Mouse (Mus musculus): ENCODE results near the gene Myh3. TPM values are rescaled to one million over a fixed set of nuclear protein-coding genes. Genes with fewer than 3 reads are reported as not detected.
"Not testable (repeated sequence)": the region's sequence is repeated elsewhere in the genome, so short reads cannot be mapped to it uniquely, and the experiment has no call there.

Gene Myh3
- polyA plus RNA-seq, 1 experiment from 2014 or later = 0.30 TPM

GRCm38 (mm10) chr11:67080168-67080567, 2.1 kb downstream of the Myh3 start:
- Histone ChIP-seq H3K36me3 (replicated peaks) (no peaks in the 10 kb centered on the region), H3K9me3 (no peaks in the 10 kb centered on the region), H3K27ac (replicated peaks) (peak overlapping the region; percentile 32; the same call in 1 of the 2 replicates), H3K4me3 (no peak overlapping the region), H3K27me3 (replicated peaks; ENCODE audit: low read depth, poor library complexity, severe bottlenecking) (peaks cover 33% of the 10 kb centered on the region), H3K4me1 (peaks cover 17% of the 10 kb centered on the region)
- peak; percentile 74 for DNase-seq (ENCODE audit: low spot score)
- 5% methylated on average over 3 of the region's 3 CpGs for WGBS

DNA sequence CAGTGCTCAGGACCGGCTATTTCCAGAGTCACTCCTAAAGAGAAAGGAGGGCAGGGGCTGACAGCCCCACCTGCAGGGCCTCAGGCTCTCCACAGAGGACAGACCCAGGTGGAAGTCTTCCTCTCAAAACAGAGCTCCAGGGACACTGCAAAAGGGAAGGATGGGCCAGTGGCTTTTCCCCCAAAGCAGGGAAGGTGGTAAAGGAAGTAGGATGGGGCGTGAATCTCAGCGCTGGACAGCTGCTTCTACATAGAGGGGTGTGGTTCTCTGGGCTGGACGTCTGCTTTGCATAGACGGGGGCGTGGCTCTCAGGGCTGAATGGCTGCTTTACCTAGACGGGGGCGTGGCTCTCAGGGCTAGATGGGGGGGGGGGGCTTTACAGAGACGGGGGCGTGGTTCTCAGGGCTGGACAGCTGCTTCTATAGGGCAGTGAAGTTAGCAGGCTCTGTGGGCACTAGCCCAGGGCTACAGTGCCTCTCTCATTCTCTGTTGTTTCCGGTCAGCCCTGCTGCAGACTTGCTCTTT, 3.1 kb downstream of the Myh3 start:
- Histone ChIP-seq H3K4me1 (peaks cover 17% of the 10 kb centered on the region), H3K9me3 (no peaks in the 10 kb centered on the region), H3K27me3 (replicated peaks; ENCODE audit: low read depth, poor library complexity, severe bottlenecking) (peaks cover 34% of the 10 kb centered on the region), H3K4me3 (peak overlapping the region; percentile 29), H3K27ac (replicated peaks) (no peak overlapping the region; the same call in 1 of the 2 replicates), H3K36me3 (replicated peaks) (no peaks in the 10 kb centered on the region)
- WGBS = 7% methylated on average over 11 of the region's 11 CpGs
- DNase-seq (ENCODE audit: low spot score) = peak; percentile 87

GRCm38 (mm10) chr11:67082188-67082587, 4.1 kb downstream of the Myh3 start:
- WGBS = 85% methylated on average over 7 of the region's 7 CpGs

DNA sequence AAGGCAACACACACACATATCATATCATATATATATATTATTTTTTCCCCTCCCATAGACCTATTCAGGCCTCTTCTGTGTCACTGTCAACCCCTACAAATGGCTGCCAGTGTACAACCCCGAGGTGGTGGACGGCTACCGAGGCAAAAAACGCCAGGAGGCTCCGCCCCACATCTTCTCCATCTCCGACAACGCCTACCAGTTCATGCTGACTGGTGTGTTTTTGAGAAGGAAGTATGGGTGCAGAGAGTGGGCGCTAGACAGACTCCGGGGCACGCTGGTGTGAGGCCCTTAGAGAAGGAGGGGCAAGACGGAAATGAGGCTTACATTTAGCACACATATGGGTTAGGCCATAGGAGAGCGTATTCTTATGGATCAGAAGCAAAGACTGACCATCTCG, 4.7 kb downstream of the Myh3 start:
- Histone ChIP-seq H3K27me3 (replicated peaks; ENCODE audit: low read depth, poor library complexity, severe bottlenecking) (peaks cover 40% of the 10 kb centered on the region), H3K27ac (replicated peaks) (no peak overlapping the region), H3K9me3 (no peaks in the 10 kb centered on the region), H3K4me1 (peaks cover 22% of the 10 kb centered on the region), H3K4me3 (no peak overlapping the region), H3K36me3 (replicated peaks) (no peaks in the 10 kb centered on the region)
- no peak for DNase-seq (ENCODE audit: low spot score)
- 85% methylated on average over 13 of the region's 13 CpGs for WGBS

More at GRCm38 (mm10) chr11:67082188-67082587, 4.1 kb downstream of the Myh3 start:
- Histone ChIP-seq H3K4me1 (peaks cover 22% of the 10 kb centered on the region), H3K27me3 (replicated peaks; ENCODE audit: low read depth, poor library complexity, severe bottlenecking) (peaks cover 39% of the 10 kb centered on the region), H3K36me3 (replicated peaks) (no peaks in the 10 kb centered on the region), H3K27ac (replicated peaks) (no peak overlapping the region), H3K4me3 (no peak overlapping the region), H3K9me3 (no peaks in the 10 kb centered on the region)
- DNase-seq (ENCODE audit: low spot score) = no peak

DNA sequence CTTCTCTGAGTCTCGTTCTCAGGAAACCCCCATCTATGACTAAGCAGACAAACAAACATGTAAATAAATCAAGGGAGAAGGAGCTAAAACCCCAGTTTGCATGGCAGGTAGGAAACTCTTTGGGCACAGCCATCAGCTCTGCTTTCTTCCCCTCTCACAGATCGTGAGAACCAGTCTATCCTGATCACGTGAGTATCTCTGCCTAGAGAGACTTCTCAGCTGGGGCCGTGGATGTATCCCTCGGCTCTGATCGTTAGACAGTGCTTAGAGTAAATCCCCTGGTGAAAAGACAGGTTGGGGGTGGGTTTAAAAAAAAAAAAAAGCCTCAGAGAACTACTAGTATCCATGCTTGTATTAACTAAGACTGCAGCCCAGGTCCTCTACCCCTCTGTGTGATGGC, 5.1 kb downstream of the Myh3 start:
- H3K27ac ChIP-seq (replicated peaks) = no peak overlapping the region
- H3K9me3 ChIP-seq = no peaks in the 10 kb centered on the region
- H3K27me3 ChIP-seq (replicated peaks; ENCODE audit: low read depth, poor library complexity, severe bottlenecking) = peaks cover 40% of the 10 kb centered on the region
- 71% methylated on average over 6 of the region's 6 CpGs for WGBS
- no peaks in the 10 kb centered on the region for H3K36me3 ChIP-seq (replicated peaks)
- DNase-seq (ENCODE audit: low spot score) = no peak
- no peak overlapping the region for H3K4me3 ChIP-seq
- H3K4me1 ChIP-seq = peaks cover 22% of the 10 kb centered on the region

DNA sequence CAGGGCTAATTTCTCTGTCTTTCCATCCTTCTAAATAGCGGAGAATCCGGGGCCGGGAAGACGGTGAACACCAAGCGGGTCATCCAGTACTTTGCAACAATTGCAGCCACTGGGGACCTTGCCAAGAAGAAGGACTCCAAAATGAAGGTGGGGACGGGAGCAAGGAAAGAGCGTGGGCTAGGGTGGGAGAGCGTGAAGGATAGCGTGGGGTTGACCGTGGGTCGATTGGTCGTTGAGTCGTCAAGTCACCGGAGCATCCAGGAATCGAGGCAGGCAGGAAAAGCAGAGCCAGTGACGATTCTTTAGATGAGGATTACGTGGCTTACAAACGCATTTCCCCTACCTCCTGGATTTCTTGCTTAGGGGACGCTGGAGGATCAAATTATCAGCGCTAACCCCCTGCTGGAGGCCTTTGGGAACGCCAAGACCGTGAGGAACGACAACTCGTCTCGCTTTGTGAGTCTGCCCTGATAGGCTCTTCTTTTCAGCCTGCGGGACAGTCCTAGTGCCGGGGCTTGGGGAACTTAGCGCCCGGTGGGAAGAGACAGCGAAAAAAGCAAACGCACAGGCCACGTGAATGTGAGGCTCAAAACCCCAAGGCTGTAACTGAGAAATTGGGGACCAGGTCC, 5.7 kb downstream of the Myh3 start:
- peaks cover 22% of the 10 kb centered on the region for H3K4me1 ChIP-seq
- no peak overlapping the region for H3K4me3 ChIP-seq
- no peak for DNase-seq (ENCODE audit: low spot score)
- 37% methylated on average over 32 of the region's 32 CpGs for WGBS
- H3K36me3 ChIP-seq (replicated peaks) = no peaks in the 10 kb centered on the region
- H3K27ac ChIP-seq (replicated peaks) = no peak overlapping the region
- H3K9me3 ChIP-seq = no peaks in the 10 kb centered on the region
- H3K27me3 ChIP-seq (replicated peaks; ENCODE audit: low read depth, poor library complexity, severe bottlenecking) = peaks cover 40% of the 10 kb centered on the region

DNA sequence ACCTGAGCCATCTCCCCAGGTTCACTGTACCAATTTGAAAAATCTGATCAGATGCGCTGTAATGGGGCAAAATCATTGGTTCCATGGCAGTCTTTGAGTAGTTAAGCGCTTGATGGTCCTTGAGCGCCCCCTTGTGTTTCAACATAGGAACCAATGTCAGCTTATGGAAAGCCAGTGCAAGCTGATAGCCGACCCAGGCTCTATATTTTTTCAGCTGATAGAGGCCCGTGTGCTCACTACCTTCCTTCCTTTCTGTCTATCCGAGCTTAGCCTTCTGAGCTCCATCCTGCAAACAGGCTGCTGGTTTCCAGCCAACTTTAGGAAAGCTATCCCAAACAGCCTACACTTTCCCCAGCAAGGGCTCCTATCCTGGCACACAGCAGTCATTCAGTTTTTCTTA, 7.4 kb downstream of the Myh3 start:
- Histone ChIP-seq H3K36me3 (replicated peaks) (no peaks in the 10 kb centered on the region), H3K27me3 (replicated peaks; ENCODE audit: low read depth, poor library complexity, severe bottlenecking) (peaks cover 40% of the 10 kb centered on the region), H3K4me3 (no peak overlapping the region), H3K27ac (replicated peaks) (no peak overlapping the region), H3K9me3 (no peaks in the 10 kb centered on the region), H3K4me1 (peaks cover 16% of the 10 kb centered on the region)
- DNase-seq (ENCODE audit: low spot score) = peak; percentile 76
- 4% methylated on average over 6 of the region's 6 CpGs for WGBS

DNA sequence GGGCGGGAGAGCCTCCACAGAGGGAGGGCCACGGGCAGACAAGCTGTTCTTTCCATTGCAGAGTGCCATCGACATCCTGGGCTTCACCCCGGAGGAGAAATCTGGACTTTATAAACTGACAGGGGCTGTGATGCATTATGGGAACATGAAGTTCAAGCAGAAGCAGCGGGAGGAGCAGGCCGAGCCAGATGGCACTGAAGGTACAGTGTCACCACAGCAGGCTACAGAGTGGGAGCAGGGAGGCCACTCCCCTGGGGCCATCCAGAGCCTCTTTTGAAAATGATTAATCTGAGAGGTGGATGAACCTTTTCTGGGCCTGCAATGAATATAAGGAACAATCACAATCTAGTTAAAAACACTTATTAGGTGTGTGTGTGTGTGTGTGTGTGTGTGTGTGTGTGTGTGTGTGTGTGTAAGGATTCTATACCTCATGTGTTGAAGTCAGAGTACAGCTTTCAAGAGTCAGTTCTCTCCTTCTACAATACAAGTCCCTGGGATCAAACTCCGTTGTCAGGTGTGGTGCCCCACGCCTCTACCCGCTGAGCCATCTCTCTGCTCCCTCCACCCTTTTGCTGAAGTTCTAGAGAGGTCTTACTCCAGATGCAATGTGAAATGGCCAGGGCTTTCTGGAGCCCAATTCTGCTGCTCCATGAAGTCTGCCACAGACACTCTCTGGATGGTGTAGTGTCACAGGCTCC, 8.5 kb downstream of the Myh3 start:
- 64% methylated on average over 9 of the region's 9 CpGs for WGBS
- peaks cover 7% of the 10 kb centered on the region for H3K4me1 ChIP-seq
- H3K4me3 ChIP-seq = no peak overlapping the region
- no peaks in the 10 kb centered on the region for H3K36me3 ChIP-seq (replicated peaks)
- DNase-seq (ENCODE audit: low spot score) = no peak
- no peak overlapping the region for H3K27ac ChIP-seq (replicated peaks)
- peaks cover 40% of the 10 kb centered on the region for H3K27me3 ChIP-seq (replicated peaks; ENCODE audit: low read depth, poor library complexity, severe bottlenecking)
- H3K9me3 ChIP-seq = no peaks in the 10 kb centered on the region

GRCm38 (mm10) chr11:67087225-67087624, 9.1 kb downstream of the Myh3 start:
- 89% methylated on average over 12 of the region's 12 CpGs for WGBS
- peaks cover 37% of the 10 kb centered on the region for H3K27me3 ChIP-seq (replicated peaks; ENCODE audit: low read depth, poor library complexity, severe bottlenecking)
- no peak for DNase-seq (ENCODE audit: low spot score)

GRCm38 (mm10) chr11:67092354-67092753, 14.3 kb downstream of the Myh3 start:
- not testable (repeated sequence) for DNase-seq (ENCODE audit: low spot score); H3K36me3 ChIP-seq (replicated peaks); H3K4me3 ChIP-seq; H3K9me3 ChIP-seq; H3K27ac ChIP-seq (replicated peaks); H3K27me3 ChIP-seq (replicated peaks; ENCODE audit: low read depth, poor library complexity, severe bottlenecking); H3K4me1 ChIP-seq
- WGBS = 86% methylated on average over 12 of the region's 12 CpGs

More at GRCm38 (mm10) chr11:67087225-67087624, 9.1 kb downstream of the Myh3 start:
- no peak overlapping the region for H3K27ac ChIP-seq (replicated peaks)
- no peaks in the 10 kb centered on the region for H3K36me3 ChIP-seq (replicated peaks)
- H3K4me1 ChIP-seq = 0 out of 2 replicates have a peak, but pooled peaks cover 6% of the 10 kb centered on the region
- H3K9me3 ChIP-seq = no peaks in the 10 kb centered on the region
- no peak overlapping the region for H3K4me3 ChIP-seq

DNA sequence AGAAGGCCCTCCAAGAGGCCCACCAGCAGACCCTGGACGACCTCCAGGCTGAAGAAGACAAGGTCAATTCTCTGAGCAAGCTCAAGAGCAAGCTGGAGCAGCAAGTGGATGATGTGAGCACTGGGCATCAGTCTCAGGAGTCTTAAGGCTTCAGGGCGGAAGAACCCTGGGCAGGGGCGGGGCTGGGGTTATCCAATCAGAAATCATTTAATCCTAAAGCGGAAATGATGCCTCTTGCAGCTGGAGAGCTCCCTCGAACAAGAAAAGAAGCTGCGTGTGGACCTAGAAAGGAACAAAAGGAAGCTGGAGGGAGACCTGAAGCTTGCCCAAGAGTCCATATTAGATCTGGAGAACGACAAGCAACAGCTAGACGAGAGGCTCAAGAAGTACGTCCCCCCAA, 15.1 kb downstream of the Myh3 start:
- DNase-seq (ENCODE audit: low spot score) = no peak
- WGBS = 80% methylated on average over 9 of the region's 9 CpGs
- Histone ChIP-seq H3K4me1 (no peaks in the 10 kb centered on the region), H3K4me3 (no peak overlapping the region), H3K9me3 (no peaks in the 10 kb centered on the region), H3K36me3 (replicated peaks) (no peaks in the 10 kb centered on the region), H3K27me3 (replicated peaks; ENCODE audit: low read depth, poor library complexity, severe bottlenecking) (peaks cover 3% of the 10 kb centered on the region; the same call in 1 of the 2 replicates), H3K27ac (replicated peaks) (no peak overlapping the region)

GRCm38 (mm10) chr11:67093652-67094051, 15.6 kb downstream of the Myh3 start:
- Histone ChIP-seq H3K9me3 (no peaks in the 10 kb centered on the region), H3K27ac (replicated peaks) (no peak overlapping the region)
- 93% methylated on average over 5 of the region's 5 CpGs for WGBS

GRCm38 (mm10) chr11:67094470-67094869, 16.4 kb downstream of the Myh3 start:
- Histone ChIP-seq H3K36me3 (replicated peaks) (no peaks in the 10 kb centered on the region), H3K27ac (replicated peaks) (no peak overlapping the region), H3K4me1 (no peaks in the 10 kb centered on the region), H3K27me3 (replicated peaks; ENCODE audit: low read depth, poor library complexity, severe bottlenecking) (peaks cover 6% of the 10 kb centered on the region), H3K9me3 (no peaks in the 10 kb centered on the region), H3K4me3 (no peak overlapping the region)
- DNase-seq (ENCODE audit: low spot score) = no peak
- 77% methylated on average over 29 of the region's 29 CpGs for WGBS

More at GRCm38 (mm10) chr11:67093652-67094051, 15.6 kb downstream of the Myh3 start:
- no peak for DNase-seq (ENCODE audit: low spot score)
- Histone ChIP-seq H3K4me3 (no peak overlapping the region), H3K27me3 (replicated peaks; ENCODE audit: low read depth, poor library complexity, severe bottlenecking) (peaks cover 3% of the 10 kb centered on the region; the same call in 1 of the 2 replicates), H3K36me3 (replicated peaks) (no peaks in the 10 kb centered on the region), H3K4me1 (no peaks in the 10 kb centered on the region)

Measured in embryonic facial prominence, embryonic 10.5 days (tissue).